Mouse (Mus musculus): ENCODE results near the gene Bdkrb1. TPM values are rescaled to one million over a fixed set of nuclear protein-coding genes. Genes with fewer than 3 reads are reported as not detected.

Bdkrb1 gene
- total RNA-seq, 2 experiments from 2014 or later: 0.20 TPM; not detected in 1

DNA sequence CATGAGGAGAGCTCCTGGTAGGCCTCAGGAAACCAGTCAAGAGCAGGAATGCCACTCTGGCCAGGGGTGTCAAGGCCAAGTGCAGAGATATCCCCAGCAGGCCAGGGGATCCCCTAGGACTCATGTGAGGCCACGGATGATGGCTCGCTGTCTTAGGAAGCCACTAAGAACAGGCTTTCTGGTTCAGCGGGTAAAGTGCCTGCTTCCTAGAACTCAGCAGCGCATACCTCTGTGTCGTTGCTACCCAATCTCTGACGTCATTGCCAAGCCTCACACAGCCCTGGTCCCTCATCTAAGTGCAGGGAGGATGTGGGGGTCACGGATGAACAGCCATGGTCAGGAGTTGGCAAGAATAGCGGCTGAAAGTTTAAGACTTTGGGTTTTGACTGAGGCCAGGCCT is 5.8 kb upstream of the Bdkrb1 start:
- intact Hi-C loops (cut with DNase I): no loop called here
- DNase-seq: no peak

DNA sequence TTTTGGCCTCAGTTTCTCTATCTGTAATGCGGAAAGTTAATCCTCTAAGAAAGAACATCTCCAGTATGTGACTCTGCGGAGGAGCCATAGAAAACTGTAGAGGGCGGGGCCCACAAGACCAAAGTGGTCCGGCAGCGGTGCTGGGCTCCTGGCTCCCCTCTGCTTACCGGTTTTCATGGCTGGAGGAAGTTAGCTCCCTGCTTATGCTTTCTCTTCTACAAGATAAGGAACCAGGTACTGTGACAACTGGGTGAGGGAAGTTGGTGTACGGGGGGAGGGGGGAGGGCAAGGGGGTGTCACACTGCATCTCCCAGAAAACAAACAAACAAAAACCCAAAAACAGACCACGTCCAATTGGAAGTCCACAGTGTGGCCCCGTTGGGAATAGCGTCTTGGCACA is 4.4 kb upstream of the Bdkrb1 start:
- no peak for DNase-seq
- intact Hi-C loops (cut with DNase I): no loop called here

DNA sequence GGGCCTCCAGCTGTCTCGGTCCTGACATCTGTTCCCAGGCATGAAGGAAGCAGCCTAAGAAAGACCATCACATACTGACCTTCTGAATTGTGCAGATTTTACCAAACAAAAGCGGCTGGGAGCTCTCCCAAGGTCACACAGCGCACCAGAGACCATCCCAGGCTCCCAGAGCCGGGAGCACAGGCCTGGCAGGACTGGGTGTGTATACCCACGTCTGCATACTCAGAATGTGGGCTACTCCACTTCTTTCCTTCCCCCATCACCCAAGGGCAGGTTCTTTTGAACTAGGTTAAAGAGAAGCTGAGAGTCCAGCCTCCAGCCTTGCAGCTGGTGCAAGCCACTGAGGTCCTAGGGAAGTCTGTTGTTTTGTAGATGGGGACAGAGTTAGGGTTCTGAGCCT is 3.8 kb upstream of the Bdkrb1 start:
- DNase-seq: no peak
- intact Hi-C loops (cut with DNase I): no loop called here

DNA sequence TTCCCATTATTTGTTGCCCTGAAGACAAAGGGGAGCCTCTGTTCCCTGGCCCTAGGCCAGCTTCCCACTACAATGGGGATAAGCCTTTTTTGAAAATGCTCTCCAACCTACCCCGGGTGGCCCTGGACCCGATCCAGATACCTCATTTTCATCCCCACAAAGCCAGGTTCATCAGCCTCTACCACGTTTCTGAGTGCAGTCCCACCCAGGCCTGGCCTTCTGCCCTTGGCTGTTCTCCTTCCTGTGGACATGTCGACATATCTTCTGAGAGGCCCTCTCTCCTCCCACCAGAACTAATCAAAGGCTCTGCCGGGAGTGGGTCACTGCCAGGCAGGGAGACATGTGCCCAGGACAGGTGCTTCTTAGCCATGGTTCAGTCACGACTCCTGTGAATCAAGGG is 1.3 kb upstream of the Bdkrb1 start:
- intact Hi-C loops (cut with DNase I): no loop called here
- no peak for DNase-seq

DNA sequence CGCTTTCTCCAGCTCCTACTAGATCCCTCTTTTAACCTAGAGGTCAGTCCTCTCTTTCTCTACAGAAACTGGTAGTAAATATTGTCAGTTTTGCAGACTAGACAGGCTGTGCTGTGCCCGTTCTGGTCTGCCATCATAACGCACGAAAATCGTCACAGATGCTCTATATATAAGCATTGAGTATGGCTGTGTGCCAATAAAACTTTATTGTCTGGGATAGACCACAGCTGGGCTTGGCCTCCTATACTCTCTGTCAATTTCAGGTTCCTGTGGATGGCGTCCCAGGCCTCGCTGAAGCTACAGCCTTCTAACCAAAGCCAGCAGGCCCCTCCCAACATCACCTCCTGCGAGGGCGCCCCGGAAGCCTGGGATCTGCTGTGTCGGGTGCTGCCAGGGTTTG is 1.0 kb downstream of the Bdkrb1 start:
- intact Hi-C loops (cut with DNase I): no loop called here

GRCm38 (mm10) chr12:105605212-105605611 is 2.3 kb downstream of the Bdkrb1 start:
- intact Hi-C loops (cut with DNase I): no loop called here
- no peak for DNase-seq

More for the DNA sequence above, 1.0 kb downstream of the Bdkrb1 start:
- DNase-seq: no peak

DNA sequence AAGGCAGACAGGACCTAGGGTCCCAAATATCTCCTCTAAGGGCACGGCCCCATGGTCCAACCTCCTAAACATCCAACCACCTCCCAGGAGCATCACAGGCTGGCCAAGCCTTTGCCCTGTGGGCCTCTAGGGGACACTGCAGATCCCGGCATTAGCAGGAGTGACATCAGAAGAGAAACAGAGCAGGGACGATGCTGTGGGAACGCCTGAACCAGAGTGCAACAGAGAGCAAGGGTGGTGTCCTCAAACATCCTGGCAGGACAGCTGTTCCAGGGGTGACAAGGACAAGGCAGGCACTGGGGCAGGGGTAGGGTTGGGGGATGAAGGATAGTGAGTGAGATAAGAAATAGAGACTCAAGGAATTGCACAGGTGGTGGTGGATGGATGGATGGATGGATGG is 4.0 kb downstream of the Bdkrb1 start:
- intact Hi-C loops (cut with DNase I): no loop called here
- DNase-seq: no peak

- intact Hi-C loops (cut with DNase I): no loop called here
- no peak for DNase-seq
Measured at GRCm38 (mm10) chr12:105611045-105611444, 8.2 kb downstream of the Bdkrb1 start.

DNA sequence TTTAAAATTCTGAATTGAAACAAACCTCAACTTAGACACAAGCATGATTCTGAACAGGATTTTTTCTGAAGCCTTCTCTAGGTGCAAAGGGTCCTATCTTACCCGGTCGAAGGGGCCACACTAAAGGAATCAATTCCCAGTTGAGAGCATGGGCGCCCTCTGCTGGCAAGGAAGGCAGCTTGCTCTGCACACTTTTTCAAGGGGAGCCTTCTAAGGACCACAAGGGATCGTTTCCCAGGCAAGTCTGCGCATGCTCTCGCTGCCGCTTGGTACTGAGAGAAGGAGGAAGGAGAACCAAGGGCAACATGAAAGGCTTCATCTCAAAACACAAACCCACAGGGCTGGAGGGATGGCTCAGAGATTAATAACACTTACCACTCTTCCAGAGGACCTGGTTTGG is 8.9 kb downstream of the Bdkrb1 start:
- DNase-seq: no peak
- intact Hi-C loops (cut with DNase I): no loop called here

DNA sequence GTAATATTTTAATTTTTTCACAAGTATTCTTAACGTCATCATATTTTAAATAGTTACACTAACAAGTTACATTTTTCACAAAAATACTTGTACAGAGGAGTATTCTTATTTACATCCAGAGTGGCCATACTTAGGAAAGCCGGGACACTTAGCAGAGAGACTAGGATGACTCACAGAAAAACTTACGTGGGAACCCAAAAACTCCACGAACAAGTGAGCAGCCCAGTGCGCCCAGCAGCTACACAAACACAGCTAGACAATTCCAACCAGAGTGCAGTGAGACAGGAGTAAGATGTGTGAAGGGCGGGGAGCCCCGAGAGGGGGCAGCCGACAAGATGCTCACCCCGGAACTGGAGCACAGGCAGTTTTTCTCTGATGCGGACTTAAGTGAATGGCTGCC is 10.7 kb downstream of the Bdkrb1 start:
- no peak for DNase-seq
- intact Hi-C loops (cut with DNase I): no loop called here

DNA sequence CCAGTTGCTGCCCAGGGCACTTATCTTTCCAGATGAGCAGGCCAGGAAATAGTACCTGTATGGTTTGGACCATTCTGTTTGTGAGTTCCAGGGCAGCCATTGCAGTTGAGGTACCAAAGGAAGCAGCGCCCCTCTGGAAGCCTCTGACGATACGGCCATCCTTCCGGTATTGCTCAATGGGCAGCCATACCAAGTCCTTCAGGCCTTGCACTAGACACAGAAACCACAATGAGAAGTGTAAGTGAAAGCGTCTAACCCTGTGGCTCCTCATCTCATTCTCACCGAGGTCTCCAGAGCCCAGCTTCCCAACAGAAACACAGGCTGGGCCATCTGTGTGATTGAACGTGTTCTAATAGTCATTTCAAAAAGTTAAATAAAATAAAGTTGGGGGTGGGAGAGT is 19.2 kb downstream of the Bdkrb1 start:
- DNase-seq: no peak
- intact Hi-C loops (cut with DNase I): no loop called here

GRCm38 (mm10) chr12:105622981-105623539 is 20.2 kb downstream of the Bdkrb1 start:
- intact Hi-C loops (cut with DNase I): no loop called here

GRCm38 (mm10) chr12:105625798-105626197 is 22.9 kb downstream of the Bdkrb1 start:
- intact Hi-C loops (cut with DNase I): no loop called here
- no peak for DNase-seq

More at GRCm38 (mm10) chr12:105622981-105623539, 20.2 kb downstream of the Bdkrb1 start:
- DNase-seq: no peak

GRCm38 (mm10) chr12:105634374-105635067 is 31.6 kb downstream of the Bdkrb1 start:
- intact Hi-C loops (cut with DNase I): no loop called here
- no peak for DNase-seq

DNA sequence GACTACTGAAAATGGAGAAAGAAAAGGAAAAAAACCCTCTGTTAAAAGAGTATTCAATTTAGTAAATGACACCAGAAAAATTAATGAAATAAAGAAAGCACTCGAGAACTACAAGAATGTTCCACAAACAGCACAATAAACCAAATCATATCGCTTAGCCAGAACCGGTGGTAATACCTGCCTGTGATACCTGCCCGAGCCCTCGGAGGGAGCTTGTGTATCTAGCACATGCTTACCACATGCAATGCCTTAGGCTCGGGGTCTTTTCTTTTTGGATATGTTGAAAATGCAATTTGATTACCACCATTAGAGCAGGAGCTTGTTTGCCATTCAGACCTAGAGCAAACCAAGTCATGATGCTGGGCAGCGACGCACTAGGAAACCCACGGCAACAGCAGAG is 33.7 kb downstream of the Bdkrb1 start:
- DNase-seq: no peak
- intact Hi-C loops (cut with DNase I): no loop called here

DNA sequence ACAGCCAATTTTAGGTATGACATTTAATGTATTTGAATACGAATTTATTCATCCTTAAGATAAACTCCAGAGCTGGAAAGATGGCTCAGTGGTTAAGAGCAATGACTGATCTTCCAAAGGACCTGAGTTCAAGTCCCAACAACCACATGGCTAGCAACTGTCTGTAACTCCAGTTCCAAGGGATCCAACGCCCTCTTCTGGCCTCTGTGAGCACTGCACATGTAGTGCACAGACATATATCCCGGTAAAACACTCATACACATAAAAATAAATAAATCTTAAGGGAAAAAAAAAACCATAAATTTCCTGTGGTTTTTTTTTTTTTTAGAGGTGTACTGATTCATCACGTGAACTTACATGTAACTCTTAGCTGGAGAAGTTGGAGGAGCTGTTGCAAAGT is 34.7 kb downstream of the Bdkrb1 start:
- no peak for DNase-seq
- intact Hi-C loops (cut with DNase I): no loop called here

DNA sequence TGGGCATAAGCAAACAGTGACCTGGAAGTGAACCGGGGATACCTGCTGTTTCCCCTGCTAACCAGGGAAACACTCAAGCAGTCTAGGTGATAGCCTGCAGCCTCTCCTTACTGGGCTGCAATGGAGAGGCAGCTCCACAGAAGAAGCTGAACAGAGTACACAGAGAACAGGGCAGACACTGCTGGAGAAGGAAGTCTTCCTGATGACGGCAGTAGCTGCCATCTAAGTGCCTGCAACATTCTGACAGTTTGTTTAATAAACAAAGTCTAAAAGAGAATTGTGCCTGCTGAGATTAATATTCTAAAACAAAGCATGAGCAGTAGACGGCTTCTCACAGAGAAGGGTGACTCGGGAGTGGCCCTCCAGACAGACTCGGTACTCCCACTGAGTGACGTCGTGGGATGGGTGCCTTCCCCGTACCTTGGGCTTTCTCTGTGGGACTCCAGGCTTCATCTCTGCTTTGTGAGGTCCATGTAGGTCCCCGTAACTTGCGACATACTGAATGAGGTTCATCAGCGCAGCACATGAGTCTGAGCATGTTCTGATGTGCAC is 40.0 kb downstream of the Bdkrb1 start:
- intact Hi-C loops (cut with DNase I): loop anchor here (10.0 kb wide), 1 partner anchor 162 kb away; no protein-coding TSS in a partner anchor
- no peak for DNase-seq

Other genes with a start within 250 kb of the Bdkrb1 start
- under 1 TPM; 0.23 to 0.42 TPM for gene D430019H16Rik, start 149.2 kb upstream of the Bdkrb1 start, total RNA-seq (2021)
- gene Bdkrb2, start 39.9 kb upstream of the Bdkrb1 start, total RNA-seq (2021): under 1 TPM; 0.52 to 0.66 TPM
- gene Gskip, start 81.7 kb downstream of the Bdkrb1 start, total RNA-seq (2021): 1 to 10 TPM; 5.1 to 5.6 TPM
- 10 to 100 TPM; 15.0 to 16.7 TPM for gene Atg2b, start 82.1 kb downstream of the Bdkrb1 start, total RNA-seq (2021)
- not detected for gene Ak7, start 102.9 kb downstream of the Bdkrb1 start, total RNA-seq (2021)
- gene Papola, start 181.6 kb downstream of the Bdkrb1 start, total RNA-seq (2021): 10 to 100 TPM; 61.5 to 69.4 TPM

Data from gastrocnemius, postnatal 36 days (tissue).